In the genomic region with DNA sequence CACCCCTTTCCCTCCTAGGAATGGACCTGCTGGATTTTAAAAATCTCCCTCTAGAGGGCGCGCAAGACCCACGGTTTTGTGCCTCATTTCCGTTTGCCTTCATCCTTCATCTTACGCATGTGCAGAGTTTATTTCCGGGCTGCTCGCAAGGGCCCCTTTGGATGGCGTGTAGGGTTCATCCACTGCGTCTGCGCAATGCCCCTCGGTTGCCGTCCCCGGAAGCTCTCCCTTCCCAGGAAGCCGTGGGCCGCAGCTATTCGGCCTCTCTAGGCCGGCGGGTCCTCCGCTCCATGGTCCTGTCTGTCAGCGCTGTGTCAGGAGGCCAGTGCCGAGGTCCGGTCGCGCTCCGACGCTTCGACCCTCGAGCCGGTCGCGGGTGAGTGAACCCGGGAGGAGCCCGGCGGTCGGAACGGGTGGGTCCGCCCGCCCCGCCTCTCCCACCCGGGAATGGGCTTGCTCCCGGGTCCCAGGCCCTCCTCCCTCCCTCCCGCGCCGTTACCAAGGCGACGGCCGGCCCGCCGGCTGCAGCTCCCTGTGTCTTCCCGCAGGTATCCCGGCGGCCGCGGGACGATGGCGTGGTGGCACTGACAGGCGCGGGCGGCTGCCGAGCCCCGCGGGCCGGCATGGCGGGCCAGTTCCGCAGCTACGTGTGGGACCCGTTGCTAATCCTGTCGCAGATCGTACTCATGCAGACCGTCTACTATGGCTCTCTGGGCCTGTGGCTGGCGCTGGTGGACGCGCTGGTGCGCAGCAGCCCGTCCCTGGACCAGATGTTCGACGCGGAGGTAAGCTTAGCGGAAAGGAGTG, we compare ENCODE assay signal across 8 mouse cellular contexts. TPM values are rescaled to one million over a fixed set of nuclear protein-coding genes. Genes with fewer than 3 reads are reported as not detected.
DNase-seq lines count a peak whose midpoint lies in the region; ATAC-seq and TF ChIP-seq lines count a peak whose summit lies in the region.

A gene (plus strand): TSS at position 223 of the 807 bp plus-strand sequence.

- H3K4me2 ChIP-seq in embryonic facial prominence, embryonic 15.5 days (replicated peaks): peak within 1 kb of the TSS; percentile 68
- peak within 1 kb of the TSS; percentile 65 for H3K4me2 ChIP-seq in limb, embryonic 14.5 days (replicated peaks; ENCODE audit: low read depth, low read length, severe bottlenecking)
- H3K4me2 ChIP-seq in midbrain, postnatal 0 days (ENCODE audit: low read depth, low read length, poor library complexity, severe bottlenecking): peak within 1 kb of the TSS; percentile 71

- H3K27ac ChIP-seq in bone marrow, adult 2 months (ENCODE audit: control insufficient read depth, insufficient read depth, low read depth, low read length, poor library complexity): peak within 1 kb of the TSS; percentile 91
- H3K27ac ChIP-seq in embryonic facial prominence, embryonic 15.5 days (replicated peaks): peak within 1 kb of the TSS; percentile 77
- H3K27ac ChIP-seq in limb, embryonic 14.5 days (replicated peaks; ENCODE audit: low read depth, low read length): peak within 1 kb of the TSS; percentile 65
- peak within 1 kb of the TSS; percentile 92 for H3K27ac ChIP-seq in midbrain, postnatal 0 days (ENCODE audit: low read depth, low read length)

- peaks cover 28% of the 10 kb centered on the region for H3K36me3 ChIP-seq in embryonic facial prominence, embryonic 15.5 days
- H3K36me3 ChIP-seq in limb, embryonic 14.5 days (ENCODE audit: control insufficient read depth, insufficient read depth, low read length): peaks cover 24% of the 10 kb centered on the region
- H3K36me3 ChIP-seq in midbrain, postnatal 0 days (ENCODE audit: insufficient read depth, low read length): peaks cover 29% of the 10 kb centered on the region

- peak; percentile 66; the same call in 1 of the 2 replicates for TF ChIP-seq POLR2A in bone marrow, adult 2 months (IDR thresholded peaks at IDR 0.05; ENCODE audit: borderline replicate concordance, control insufficient read depth, low read depth, low read length)
- TF ChIP-seq POLR2A in limb, embryonic 14.5 days (IDR thresholded peaks at IDR 0.05; ENCODE audit: borderline replicate concordance, extremely low read depth, insufficient read depth, insufficient read length): peak; percentile 64; the same call in 1 of the 2 replicates

- H3K27me3 ChIP-seq in embryonic facial prominence, embryonic 15.5 days: no peaks in the 10 kb centered on the region
- H3K27me3 ChIP-seq in limb, embryonic 14.5 days (ENCODE audit: control insufficient read depth, insufficient read depth, low read length): no peaks in the 10 kb centered on the region
- no peaks in the 10 kb centered on the region for H3K27me3 ChIP-seq in midbrain, postnatal 0 days (ENCODE audit: insufficient read depth, low read length)

- H3K4me3 ChIP-seq in bone marrow, adult 2 months (replicated peaks; ENCODE audit: control insufficient read depth, low read depth, low read length): peak within 1 kb of the TSS; percentile 92
- H3K4me3 ChIP-seq in embryonic facial prominence, embryonic 15.5 days (replicated peaks): peak within 1 kb of the TSS; percentile 58
- peak within 1 kb of the TSS; percentile 83 for H3K4me3 ChIP-seq in limb, embryonic 14.5 days (replicated peaks; ENCODE audit: low read length)
- H3K4me3 ChIP-seq in midbrain, postnatal 0 days (ENCODE audit: low read depth, low read length): peak within 1 kb of the TSS; percentile 69

- peak; percentile 98 for DNase-seq in 416B (ENCODE audit: low read depth)
- peak; percentile 98 for DNase-seq in heart, adult 8-10 months (ENCODE audit: low spot score)
- peak; percentile 99 for DNase-seq in kidney, adult 9 months
- peak; percentile 98 for DNase-seq in limb, embryonic 14.5 days (ENCODE audit: low spot score)
- DNase-seq in midbrain, postnatal 0 days (ENCODE audit: low spot score): peak; percentile 99
- peak; percentile 80 to 85 for DNase-seq in spleen, postnatal 14 days (ENCODE audit: low spot score in 2 of 2)

- H3K9ac ChIP-seq in embryonic facial prominence, embryonic 15.5 days: peak within 1 kb of the TSS; percentile 66
- peak within 1 kb of the TSS; percentile 78 for H3K9ac ChIP-seq in limb, embryonic 14.5 days (ENCODE audit: low read depth, low read length, severe bottlenecking)
- peak within 1 kb of the TSS; percentile 86 for H3K9ac ChIP-seq in midbrain, postnatal 0 days (replicated peaks; ENCODE audit: low read length, poor library complexity, severe bottlenecking)

- TF ChIP-seq CTCF in bone marrow, adult 2 months (IDR thresholded peaks at IDR 0.05; ENCODE audit: control insufficient read depth, insufficient read depth, low read length): peak; percentile 74
- TF ChIP-seq CTCF in midbrain, postnatal 0 days (IDR thresholded peaks at IDR 0.05): peak; percentile 89

- under 1% methylated on average over 79 of the region's 79 CpGs for WGBS in bone marrow, adult 2 months
- under 1% methylated on average over 76 of the region's 79 CpGs for WGBS in embryonic facial prominence, embryonic 15.5 days
- under 1% methylated on average over 59 of the region's 79 CpGs for WGBS in limb, embryonic 14.5 days
- WGBS in midbrain, postnatal 0 days: under 1% methylated on average over 69 of the region's 79 CpGs

- H3K9me3 ChIP-seq in embryonic facial prominence, embryonic 15.5 days (replicated peaks): no peaks in the 10 kb centered on the region
- H3K9me3 ChIP-seq in limb, embryonic 14.5 days (ENCODE audit: control insufficient read depth, low read length): no peaks in the 10 kb centered on the region
- no peaks in the 10 kb centered on the region for H3K9me3 ChIP-seq in midbrain, postnatal 0 days (ENCODE audit: low read length)

- peaks cover 2% of the 10 kb centered on the region; the same call in 1 of the 2 replicates for H3K4me1 ChIP-seq in bone marrow, adult 2 months (ENCODE audit: control insufficient read depth, insufficient read depth, low read length)
- peaks cover 33% of the 10 kb centered on the region for H3K4me1 ChIP-seq in embryonic facial prominence, embryonic 15.5 days
- H3K4me1 ChIP-seq in limb, embryonic 14.5 days (ENCODE audit: control insufficient read depth, insufficient read depth, low read length): peaks cover 12% of the 10 kb centered on the region
- H3K4me1 ChIP-seq in midbrain, postnatal 0 days (ENCODE audit: insufficient read depth, low read length): 0 out of 2 replicates have a peak, but pooled peaks cover 3% of the 10 kb centered on the region

- ATAC-seq in embryonic facial prominence, embryonic 15.5 days (ENCODE audit: insufficient number of reproducible peaks, low FRiP score, low TSS enrichment, low read depth): peak; percentile 98
- ATAC-seq in limb, embryonic 14.5 days (ENCODE audit: low FRiP score, low read depth): peak; percentile 97
- peak; percentile 99 for ATAC-seq in midbrain, postnatal 0 days (ENCODE audit: low FRiP score)

RNA-seq across cellular contexts. Expression of the gene that starts here (rescaled TPM):
- not detected in 2 replicates for polyA plus RNA-seq in bone marrow, adult 2 months (2011; ENCODE audit: insufficient read depth, insufficient read length, low replicate concordance, missing spikeins)
- 12.2 and 12.5 TPM in 2 replicates for polyA plus RNA-seq in embryonic facial prominence, embryonic 15.5 days (2015; fragmentation: Nextera tagmentation; extraction: Ambion mirVana)
- 1 to 10 TPM; 3.6 to 6.7 (median 5.5) TPM for total RNA-seq in heart, adult 8-10 months (2022)
- 9.0 and 10.4 TPM in 2 replicates for polyA plus RNA-seq in limb, embryonic 14.5 days (2012; rRNA removed)
- 12.2 and 14.3 TPM in 2 replicates for polyA plus RNA-seq in limb, embryonic 14.5 days (2014; fragmentation: Nextera tagmentation; extraction: Ambion mirVana)
- total RNA-seq in midbrain, postnatal 0 days (2014; rRNA removed): 4.7 and 15.0 TPM in 2 replicates
- 6.9 and 7.2 TPM in 2 replicates for polyA plus RNA-seq in midbrain, postnatal 0 days (2015; fragmentation: Nextera tagmentation; extraction: Ambion mirVana)

Comparison
In these comparisons a context has a peak if more than half of its experiments do, and no peak if none do; other contexts are left out.
1. Peak in every context shown above with its lines: DNase-seq, ATAC-seq, H3K4me3 ChIP-seq and H3K27ac ChIP-seq.